Mouse (Mus musculus) liver, adult 2 months (tissue): ENCODE measurements around the gene Lrrc8c. TPM values are rescaled to one million over a fixed set of nuclear protein-coding genes. Genes with fewer than 3 reads are reported as not detected.
A peak's percentile ranks its signal among the peaks of the same experiment; 100 is the strongest.

Experiments
- DNase-seq: peaks from one replicate; pipeline ENCODE4 v3.0.0-alpha.2; 2011; ENCODE audit warnings: low read depth, low spot score; ENCODE audit errors: extremely low read depth
- H3K27ac ChIP-seq: fragments of 200-500 bp; replicated peaks from 2 replicates; pipeline ENCODE4 v1.5.1; 2012; ENCODE audit warnings: low read depth, mild to moderate bottlenecking, control low read depth, inconsistent platforms, low read length; ENCODE audit not compliant: insufficient read depth
- H3K27me3 ChIP-seq: fragments of 200-500 bp; 2 replicates; pipeline ENCODE4 v1.6.1; 2012; ENCODE audit warnings: mild to moderate bottlenecking, moderate library complexity, low read length, inconsistent platforms; ENCODE audit not compliant: control insufficient read depth, insufficient read depth
- H3K36me3 ChIP-seq: fragments of 200-500 bp; 2 replicates; pipeline ENCODE4 v1.6.1; 2012; ENCODE audit warnings: low read length, inconsistent platforms; ENCODE audit not compliant: control insufficient read depth, insufficient read depth
- H3K4me1 ChIP-seq: fragments of 200-500 bp; 2 replicates; pipeline ENCODE4 v1.6.1; 2011; ENCODE audit warnings: low read length; ENCODE audit not compliant: control insufficient read depth, insufficient read depth
- H3K4me3 ChIP-seq: fragments of 200-500 bp; 2 replicates; pipeline ENCODE4 v1.5.1; 2011; ENCODE audit warnings: low read depth, mild to moderate bottlenecking, control low read depth, low read length, moderate library complexity; ENCODE audit not compliant: insufficient read depth
- H3K79me2 ChIP-seq: fragments of 200-500 bp; 2 replicates; pipeline ENCODE4 v1.6.1; 2012; ENCODE audit warnings: inconsistent platforms, mild to moderate bottlenecking, low read length, moderate library complexity; ENCODE audit not compliant: control insufficient read depth, insufficient read depth
- H3K9ac ChIP-seq: fragments of 200-500 bp; 2 replicates; pipeline ENCODE4 v1.6.1; 2012; ENCODE audit warnings: low read depth, mild to moderate bottlenecking, control low read depth, inconsistent platforms, low read length
- CTCF ChIP-seq: fragments of 200-500 bp; IDR thresholded peaks from 2 replicates; pipeline ENCODE4 v1.5.1; 2011; ENCODE audit warnings: low read depth, low read length, control low read depth
- POLR2A ChIP-seq: fragments of 200-500 bp; IDR thresholded peaks from 2 replicates; pipeline ENCODE4 v1.6.1; 2011; ENCODE audit warnings: low read length, control low read depth; ENCODE audit not compliant: insufficient read depth; ENCODE audit errors: extremely low read depth
- WGBS: fragments of 180-500 bp; shearing (Covaris S2); methylation state at CpG from one replicate; pipeline ENCODE4 v1.1.7; 2018; 5-methylcytosine and 5-hydroxymethylcytosine counted together
- polyA plus RNA-seq: library from polyadenylated mRNA; depleted of rRNA; stranded (reverse); fragments of >200 nt; gene quantifications from 2 replicates; pipeline ENCODE4 v1.2.3, GENCODE M21; 2012
- total RNA-seq: library from RNA; depleted of rRNA; stranded (reverse); fragments of >200 nt; gene quantifications from 2 replicates; pipeline ENCODE4 v1.2.3, GENCODE M21; 2014

Lrrc8c gene
- total and polyA plus RNA-seq, 2 experiments, result 1.5 to 3.3 TPM

GRCm38 (mm10) chr5:105526107-105526645 lies 7.0 kb downstream of the Lrrc8c start:
- TF ChIP-seq POLR2A, result no peak
- TF ChIP-seq CTCF, result no peak
- WGBS, result 82% methylated on average over 4 of the region's 4 CpGs

DNA sequence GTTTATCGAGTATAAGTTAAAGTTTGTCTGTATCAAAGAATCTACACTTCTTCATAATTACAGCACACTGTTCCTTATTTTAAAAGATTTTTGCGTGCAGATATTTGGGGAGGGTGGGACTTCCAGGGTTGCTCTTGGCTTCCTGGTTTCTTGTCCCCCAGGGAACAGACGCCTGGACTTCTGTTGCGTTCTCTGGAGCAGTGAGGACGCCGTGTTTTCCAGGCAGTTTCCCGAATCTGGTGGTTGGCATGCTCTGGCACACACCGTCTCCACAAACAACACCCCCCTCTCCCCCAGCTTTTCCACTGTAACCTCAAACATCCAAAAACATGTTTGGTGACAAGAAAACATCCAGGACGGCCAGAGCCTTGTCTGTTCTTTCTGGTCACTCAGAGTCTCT lies 7.6 kb downstream of the Lrrc8c start:
- peaks cover 3% of the 10 kb centered on the region; the same call in 1 of the 2 replicates for H3K4me1 ChIP-seq
- 85% methylated on average over 9 of the region's 9 CpGs for WGBS
- H3K36me3 ChIP-seq, result no peaks in the 10 kb centered on the region
- 0 out of 2 replicates have a peak overlapping the region, but pooled peaks have one; percentile 2 for H3K27ac ChIP-seq
- TF ChIP-seq CTCF (no peak), POLR2A (no peak)
- no peak overlapping the region for H3K9ac ChIP-seq
- H3K4me3 ChIP-seq, result no peak overlapping the region
- H3K27me3 ChIP-seq, result no peaks in the 10 kb centered on the region
- H3K79me2 ChIP-seq, result no peaks in the 10 kb centered on the region
- DNase-seq, result no peak

More at GRCm38 (mm10) chr5:105526107-105526645, 7.0 kb downstream of the Lrrc8c start:
- DNase-seq, result no peak
- Histone ChIP-seq H3K27me3 (no peaks in the 10 kb centered on the region), H3K27ac (no peak overlapping the region), H3K4me3 (no peak overlapping the region), H3K79me2 (no peaks in the 10 kb centered on the region), H3K9ac (no peak overlapping the region), H3K4me1 (peaks cover 2% of the 10 kb centered on the region; the same call in 1 of the 2 replicates), H3K36me3 (no peaks in the 10 kb centered on the region)

GRCm38 (mm10) chr5:105527477-105528331 lies 8.5 kb downstream of the Lrrc8c start:
- peak; percentile 19 for DNase-seq
- Histone ChIP-seq H3K36me3 (no peaks in the 10 kb centered on the region), H3K27me3 (no peaks in the 10 kb centered on the region), H3K79me2 (no peaks in the 10 kb centered on the region), H3K9ac (no peak overlapping the region), H3K4me3 (no peak overlapping the region), H3K4me1 (peaks cover 3% of the 10 kb centered on the region; the same call in 1 of the 2 replicates), H3K27ac (no peak overlapping the region; the same call in 1 of the 2 replicates)
- no peak for TF ChIP-seq CTCF
- no peak for TF ChIP-seq POLR2A
- 75% methylated on average over 23 of the region's 23 CpGs for WGBS

DNA sequence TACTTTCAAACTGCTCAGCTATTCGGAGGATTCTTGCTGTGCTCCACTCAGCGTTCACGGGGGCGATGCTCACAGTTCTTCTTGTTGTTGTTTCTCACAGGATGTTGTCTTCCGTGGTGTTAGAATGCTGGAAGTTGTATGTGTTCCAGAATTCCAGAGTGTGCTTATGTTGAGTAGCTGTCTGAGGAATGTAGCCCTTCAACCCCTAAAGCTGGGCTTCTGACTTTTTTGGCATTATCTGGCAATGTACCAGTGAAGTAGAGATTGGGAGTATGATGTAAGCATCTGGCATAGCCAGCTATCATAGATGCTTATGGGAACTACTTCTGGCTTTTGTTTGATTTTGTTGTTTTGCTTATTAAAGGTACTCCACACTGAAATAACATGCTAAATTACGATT lies 11.4 kb downstream of the Lrrc8c start:
- Histone ChIP-seq H3K79me2 (no peaks in the 10 kb centered on the region), H3K27ac (no peak overlapping the region), H3K4me3 (no peak overlapping the region), H3K4me1 (peaks cover 3% of the 10 kb centered on the region; the same call in 1 of the 2 replicates), H3K27me3 (no peaks in the 10 kb centered on the region), H3K9ac (no peak overlapping the region), H3K36me3 (no peaks in the 10 kb centered on the region)
- no peak for TF ChIP-seq CTCF
- TF ChIP-seq POLR2A, result no peak
- no peak for DNase-seq
- 70% methylated on average over 6 of the region's 6 CpGs for WGBS

DNA sequence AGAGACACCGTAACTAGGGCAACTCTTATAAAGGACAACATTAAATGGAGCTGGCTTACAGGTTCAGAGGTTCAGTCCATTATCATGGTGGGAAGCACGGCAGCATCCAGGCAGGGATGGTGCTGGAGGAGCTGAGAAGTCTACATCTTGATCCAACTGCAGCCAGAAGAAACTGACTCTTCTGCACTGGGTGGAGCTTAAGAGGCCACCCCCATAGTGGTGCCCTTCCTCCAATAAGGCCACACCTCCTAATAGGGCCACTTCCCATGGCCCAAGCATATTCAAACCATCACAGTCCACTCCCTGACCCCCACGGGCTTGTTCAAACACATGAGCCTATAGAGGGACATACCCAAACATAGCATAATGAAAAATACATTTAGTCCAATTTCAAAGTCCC lies 16.0 kb downstream of the Lrrc8c start:
- no peak for DNase-seq
- Histone ChIP-seq H3K79me2 (no peaks in the 10 kb centered on the region; the same call in 1 of the 2 replicates), H3K36me3 (no peaks in the 10 kb centered on the region), H3K4me1 (peaks cover 3% of the 10 kb centered on the region; the same call in 1 of the 2 replicates), H3K4me3 (no peak overlapping the region), H3K9ac (no peak overlapping the region), H3K27me3 (no peaks in the 10 kb centered on the region), H3K27ac (no peak overlapping the region)
- 90% methylated on average over 3 of the region's 3 CpGs for WGBS
- TF ChIP-seq POLR2A (no peak), CTCF (no peak)
